Mouse (Mus musculus): ENCODE results near the gene Fzr1.

Fzr1 gene

GRCm38 (mm10) chr10:81402227-81402765 lies 24.0 kb upstream of the Fzr1 start:
- DNase-seq (ENCODE audit: low read depth) = no peak

GRCm38 (mm10) chr10:81401521-81402226 lies 23.4 kb upstream of the Fzr1 start:
- no peak for DNase-seq (ENCODE audit: low read depth)

GRCm38 (mm10) chr10:81401205-81401520 lies 22.8 kb upstream of the Fzr1 start:
- DNase-seq (ENCODE audit: low read depth) = no peak

GRCm38 (mm10) chr10:81400371-81401204 lies 22.3 kb upstream of the Fzr1 start:
- DNase-seq (ENCODE audit: low read depth) = no peak

GRCm38 (mm10) chr10:81399798-81400308 lies 21.5 kb upstream of the Fzr1 start:
- no peak for DNase-seq (ENCODE audit: low read depth)

- DNase-seq (ENCODE audit: low read depth) = no peak
Measured at GRCm38 (mm10) chr10:81399296-81399695, 21.0 kb upstream of the Fzr1 start.

- DNase-seq (ENCODE audit: low read depth) = no peak
Measured at GRCm38 (mm10) chr10:81396749-81397148, 18.4 kb upstream of the Fzr1 start.

GRCm38 (mm10) chr10:81395865-81396264 lies 17.5 kb upstream of the Fzr1 start:
- DNase-seq (ENCODE audit: low read depth) = no peak

- peak; percentile 87 for DNase-seq (ENCODE audit: low read depth)
Measured at GRCm38 (mm10) chr10:81395127-81395526, 16.8 kb upstream of the Fzr1 start.

- no peak for DNase-seq (ENCODE audit: low read depth)
Measured at GRCm38 (mm10) chr10:81393456-81394063, 15.2 kb upstream of the Fzr1 start.

GRCm38 (mm10) chr10:81392781-81393185 lies 14.5 kb upstream of the Fzr1 start, which contains the start of gene Smim24:
Gene Smim24 (plus strand): TSS chr10:81393051.
- DNase-seq (ENCODE audit: low read depth) = no peak

- no peak for DNase-seq (ENCODE audit: low read depth)
Measured at GRCm38 (mm10) chr10:81392270-81392669, 14.0 kb upstream of the Fzr1 start.

- no peak for DNase-seq (ENCODE audit: low read depth)
Measured at GRCm38 (mm10) chr10:81390678-81390965, 12.3 kb upstream of the Fzr1 start.

GRCm38 (mm10) chr10:81389801-81390677 lies 11.7 kb upstream of the Fzr1 start:
- DNase-seq (ENCODE audit: low read depth) = peak; percentile 79

- no peak for DNase-seq (ENCODE audit: low read depth)
Measured at GRCm38 (mm10) chr10:81389373-81389772, 11.1 kb upstream of the Fzr1 start.

GRCm38 (mm10) chr10:81388505-81389055 lies 10.3 kb upstream of the Fzr1 start, which contains the start of gene Gm48552:
Gene Gm48552 (plus strand): TSS chr10:81389005.
- no peak for DNase-seq (ENCODE audit: low read depth)

- DNase-seq (ENCODE audit: low read depth) = no peak
Measured at GRCm38 (mm10) chr10:81387716-81388115, 9.4 kb upstream of the Fzr1 start.

GRCm38 (mm10) chr10:81385603-81386306 lies 7.4 kb upstream of the Fzr1 start:
- DNase-seq (ENCODE audit: low read depth) = no peak

- no peak for DNase-seq (ENCODE audit: low read depth)
Measured at GRCm38 (mm10) chr10:81384605-81384982, 6.3 kb upstream of the Fzr1 start.

GRCm38 (mm10) chr10:81383802-81384604 lies 5.7 kb upstream of the Fzr1 start, which contains the start of the genes Dohh and Gm48551:
Gene Dohh (plus strand): TSS chr10:81384428.
Gene Gm48551 (plus strand): TSS chr10:81384466.
- DNase-seq (ENCODE audit: low read depth) = peak; percentile 97
